Mouse (Mus musculus) layer of hippocampus, postnatal 10 days (tissue): ENCODE results near the gene Itprip. TPM values are rescaled to one million over a fixed set of nuclear protein-coding genes. Genes with fewer than 3 reads are reported as not detected.

Experiments
- DNase-seq, 2 experiments: peaks; one replicate each; pipeline ENCODE4 v3.0.0; 2021; ENCODE audit warnings: low spot score in 2 of 2
- long read RNA-seq: library from polyadenylated mRNA; stranded (forward); transcript quantifications from one replicate; pipeline ENCODE4 v2.0.0, GENCODE M21; 2023
- total RNA-seq, 2 experiments: library from RNA; stranded (reverse); gene quantifications; 2 replicates each; pipeline ENCODE4 v1.2.3; 2021

The Itprip gene
- 1 to 10 TPM; 2.5 to 2.6 TPM for total RNA-seq
- long read RNA-seq, partial matches to known transcripts: 0 of 3 reads
- long read RNA-seq, other reads (novel, unspliced or antisense): 3 of 3 reads

GRCm38 (mm10) chr19:47919126-47919965, at the start of gene Itprip, which contains the start of gene Cfap43:
Gene Itprip (minus strand): TSS chr19:47919299.
Gene Cfap43 (minus strand): TSS chr19:47919287.
- peak; percentile 69 to 74 for DNase-seq

- DNase-seq: no peak
Measured at GRCm38 (mm10) chr19:47958181-47958580, 39.1 kb upstream of the Itprip start.

DNA sequence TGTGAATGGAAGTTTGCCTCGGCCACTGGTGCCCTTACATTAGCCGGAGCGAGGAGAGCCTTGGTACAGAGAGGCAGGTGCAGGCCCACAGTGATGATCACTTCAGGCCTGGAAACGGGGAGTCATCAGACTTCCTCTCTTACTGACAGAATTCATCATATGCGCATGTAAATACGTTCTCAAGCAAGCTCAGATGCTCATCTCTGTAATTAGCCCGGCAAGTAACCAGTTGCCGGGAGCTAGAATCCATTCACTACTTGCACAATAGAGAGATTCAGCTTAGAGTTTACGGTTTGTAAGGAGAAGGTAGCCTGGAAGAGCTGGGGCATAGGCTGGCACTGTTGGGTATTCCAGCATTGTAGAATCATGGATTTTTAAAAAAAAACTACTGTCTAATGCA, 34.1 kb upstream of the Itprip start:
- DNase-seq: no peak

- no peak for DNase-seq
Measured at GRCm38 (mm10) chr19:47950946-47951345, 31.8 kb upstream of the Itprip start.

DNA sequence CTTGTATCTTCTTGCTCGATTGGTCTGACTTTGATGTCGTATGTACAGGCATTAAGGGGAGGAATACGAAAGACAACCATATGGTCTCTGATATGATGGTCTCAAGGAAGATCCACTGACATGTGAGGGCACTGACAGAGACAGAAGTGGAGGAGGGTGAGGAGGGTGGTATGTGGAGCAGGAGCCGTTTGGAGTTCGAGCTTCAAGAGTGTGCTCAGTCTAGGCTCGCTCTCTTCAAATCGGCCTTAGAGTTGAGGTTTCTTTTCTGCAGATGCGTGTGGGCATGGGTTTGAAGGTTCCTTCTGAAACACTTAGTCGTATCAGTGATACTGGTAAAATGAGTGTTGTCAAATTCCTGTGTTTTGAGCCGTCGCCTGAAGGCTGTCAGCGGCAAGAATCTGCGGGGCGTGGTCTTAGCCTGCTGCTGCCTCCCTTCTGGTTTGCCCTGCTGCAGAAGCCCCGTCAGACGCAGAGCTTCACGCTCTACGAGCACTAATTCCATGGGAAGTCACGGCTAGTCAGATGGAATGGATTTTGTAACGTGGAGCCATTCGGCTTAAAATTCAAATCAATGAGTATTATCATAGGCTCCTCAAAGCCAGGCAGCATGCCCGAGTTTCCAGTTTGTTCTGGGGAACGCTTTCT, 27.8 kb upstream of the Itprip start:
- peak in 1 of 2 experiments; percentile 26 for DNase-seq

DNA sequence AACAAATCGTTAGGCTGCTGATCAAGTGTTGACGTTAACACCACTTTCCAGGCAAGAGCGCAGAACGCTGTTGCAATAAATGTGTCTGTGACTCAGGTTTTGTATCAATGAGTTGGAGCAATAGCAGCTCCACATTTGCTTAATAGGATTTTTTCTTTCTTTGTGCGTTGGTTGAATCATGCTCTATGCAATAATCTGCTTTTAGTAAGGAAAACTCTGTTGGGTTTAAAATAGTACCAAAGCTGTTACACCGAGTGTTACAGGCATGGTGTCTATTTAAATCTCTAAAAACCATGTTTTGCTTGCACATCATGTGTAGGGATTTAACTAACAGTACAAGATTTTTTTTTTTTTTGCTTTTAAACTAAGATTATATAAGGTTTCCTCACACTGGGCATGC, 20.3 kb upstream of the Itprip start:
- no peak for DNase-seq

- DNase-seq: peak; percentile 54 to 74
Measured at GRCm38 (mm10) chr19:47937443-47938406, 18.6 kb upstream of the Itprip start, which contains the start of gene Cfap58. Gene Cfap58 (plus strand): TSS chr19:47937675.

DNA sequence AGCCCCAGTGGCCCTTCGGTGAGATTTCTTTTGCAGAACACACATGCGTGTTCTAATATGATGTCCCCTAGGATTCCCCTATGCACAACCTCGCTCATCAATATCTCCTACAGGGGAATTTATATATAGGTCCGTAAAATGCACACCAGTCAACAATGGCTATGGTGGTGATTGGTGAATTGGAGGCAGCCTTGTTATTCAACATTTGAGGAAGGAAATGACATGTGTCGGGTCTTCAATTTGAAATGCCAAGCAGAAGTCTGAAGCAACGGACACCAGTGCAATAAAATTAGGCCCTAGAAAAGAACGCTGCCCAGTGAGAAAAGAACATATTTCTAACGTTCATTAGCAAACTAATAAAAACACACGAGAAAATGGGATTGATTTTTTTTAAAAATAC, 17.8 kb upstream of the Itprip start:
- DNase-seq: no peak

GRCm38 (mm10) chr19:47936490-47936889, 17.4 kb upstream of the Itprip start:
- DNase-seq: no peak

GRCm38 (mm10) chr19:47935530-47935929, 16.4 kb upstream of the Itprip start:
- DNase-seq: no peak

DNA sequence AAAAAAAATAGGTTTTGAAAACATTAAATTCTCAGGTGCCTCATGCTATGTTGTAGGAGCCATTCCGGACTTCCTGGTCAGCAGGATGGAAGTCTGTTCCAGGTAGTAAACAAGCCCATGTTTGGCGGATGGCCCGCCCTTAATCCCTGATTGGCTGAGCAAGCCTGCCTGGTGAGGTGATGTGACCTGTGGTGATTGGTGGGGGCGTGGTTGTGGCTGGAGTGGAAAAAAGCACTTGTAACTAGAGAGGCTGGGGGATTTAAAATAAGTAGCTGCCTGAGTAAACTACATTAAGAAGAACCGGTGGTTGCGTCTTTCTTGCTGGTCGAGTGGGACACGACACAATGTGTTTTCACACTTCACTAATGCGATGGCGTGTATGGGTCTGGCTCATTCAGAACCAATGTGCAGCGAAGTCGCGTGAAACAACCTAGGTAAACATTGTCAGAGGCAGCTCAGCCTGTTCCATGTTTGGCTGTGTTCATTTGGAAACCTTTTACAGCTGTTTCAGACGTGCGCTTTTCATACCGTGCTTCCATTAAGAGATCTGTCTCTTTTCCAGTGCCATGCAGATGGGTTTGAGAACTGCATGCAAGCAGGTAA, 15.6 kb upstream of the Itprip start:
- DNase-seq: no peak

- no peak for DNase-seq
Measured at GRCm38 (mm10) chr19:47934146-47934545, 15.0 kb upstream of the Itprip start.

- peak in 1 of 2 experiments; percentile 36 for DNase-seq
Measured at GRCm38 (mm10) chr19:47931982-47932638, 13.0 kb upstream of the Itprip start.

- no peak for DNase-seq
Measured at GRCm38 (mm10) chr19:47929043-47929442, 9.9 kb upstream of the Itprip start.

- DNase-seq: no peak
Measured at GRCm38 (mm10) chr19:47927032-47927431, 7.9 kb upstream of the Itprip start.

GRCm38 (mm10) chr19:47925819-47926218, 6.7 kb upstream of the Itprip start:
- DNase-seq: no peak

DNA sequence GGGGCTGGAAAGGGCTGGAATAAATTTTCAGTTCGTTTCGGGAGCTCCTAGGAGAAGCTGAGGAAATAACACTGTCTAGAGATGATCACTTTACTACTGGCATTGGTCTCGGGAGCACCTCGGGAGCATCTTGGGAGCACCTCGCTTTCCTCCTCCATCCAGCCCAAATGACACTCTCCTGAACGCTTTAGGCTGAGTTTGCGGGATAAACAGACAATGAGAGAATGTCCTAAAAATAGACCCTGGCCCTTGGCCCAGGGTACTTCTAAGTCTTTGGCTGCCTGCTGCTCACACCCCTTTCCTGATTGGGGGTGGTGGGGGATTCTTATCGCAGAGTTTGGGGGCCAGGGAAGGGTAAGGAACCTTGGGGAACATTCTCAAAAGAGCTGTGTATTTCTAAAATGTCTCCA, 872 bp upstream of the Itprip start:
- no peak for DNase-seq

DNA sequence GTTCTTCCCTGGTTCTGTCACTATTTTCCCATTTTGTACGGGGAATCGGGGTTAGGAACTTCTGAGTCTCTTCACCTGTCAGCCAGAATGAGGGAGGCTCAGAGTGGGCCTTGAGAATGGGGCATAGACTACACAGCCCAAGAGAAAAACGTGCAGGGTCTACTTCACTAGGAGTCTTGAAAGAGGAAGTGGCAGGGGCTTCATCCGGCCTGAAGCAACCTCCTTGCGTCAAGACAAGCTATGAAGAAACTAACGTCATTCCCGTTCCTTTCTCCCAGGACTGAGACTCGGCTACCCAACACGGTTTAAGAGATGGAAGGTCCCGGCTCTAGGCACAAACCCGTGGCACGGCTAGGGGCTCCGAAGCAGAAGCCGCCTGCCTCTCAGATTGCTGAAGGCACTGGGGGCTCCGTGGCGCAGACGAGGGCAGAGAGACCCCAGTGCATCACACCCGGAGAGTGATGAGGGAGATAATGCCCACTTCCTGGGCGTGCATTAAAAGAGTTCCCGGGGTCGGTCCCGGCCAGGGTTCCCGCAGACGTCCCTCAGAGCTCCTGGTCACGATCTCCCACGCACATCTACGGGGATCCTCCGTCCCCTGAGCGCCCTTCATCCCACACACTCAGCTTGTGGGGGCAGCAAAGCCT, 521 bp downstream of the Itprip start:
- DNase-seq: no peak

- no peak for DNase-seq
Measured at GRCm38 (mm10) chr19:47918016-47918415, 1.1 kb downstream of the Itprip start.

DNA sequence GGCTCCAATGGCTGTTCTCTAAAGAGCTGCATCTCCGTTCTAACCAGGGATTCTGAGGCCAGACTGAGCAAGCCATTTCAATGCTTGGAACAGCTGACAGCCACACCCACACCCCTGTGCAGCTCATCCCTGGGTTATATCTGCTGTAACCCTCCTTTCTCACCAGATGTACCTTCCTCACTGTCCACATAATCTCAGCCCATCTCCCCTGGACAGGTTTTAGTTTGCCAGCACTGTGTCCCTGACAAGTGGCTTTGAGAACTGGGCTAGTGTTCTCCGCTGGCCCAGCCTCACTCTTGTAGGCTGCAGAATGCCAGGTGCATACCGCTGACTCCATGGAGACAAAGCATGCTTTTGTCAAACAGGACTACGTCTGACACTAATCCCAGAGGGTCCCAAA, 1.7 kb downstream of the Itprip start:
- DNase-seq: no peak
